Mouse (Mus musculus): ENCODE results near the gene Mast4. TPM values are rescaled to one million over a fixed set of nuclear protein-coding genes. Genes with fewer than 3 reads are reported as not detected.

The Mast4 gene
- polyA plus RNA-seq, 1 experiment = 10.8 TPM

DNA sequence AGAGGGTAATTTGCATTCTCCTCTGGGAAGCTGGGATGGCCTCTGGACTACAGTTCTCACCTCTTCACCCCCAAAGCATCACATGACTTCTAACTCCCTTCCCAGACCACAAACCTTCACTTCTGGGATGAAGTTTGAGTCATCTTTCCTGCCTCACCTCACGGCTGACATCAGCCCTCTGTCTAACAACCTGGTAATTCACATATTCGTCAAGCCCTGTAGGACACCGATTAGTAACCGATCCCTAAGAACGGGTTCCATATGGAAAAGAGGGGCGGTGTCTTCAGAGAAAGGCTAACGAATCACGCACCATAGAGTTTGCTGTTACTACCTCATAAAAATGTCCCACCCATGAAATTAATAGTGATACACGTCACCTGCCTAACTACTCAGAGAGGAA is 6.5 kb downstream of the Mast4 start:
- no peaks in the 10 kb centered on the region for H3K27me3 ChIP-seq (ENCODE audit: control insufficient read depth, insufficient read depth, insufficient read length)

DNA sequence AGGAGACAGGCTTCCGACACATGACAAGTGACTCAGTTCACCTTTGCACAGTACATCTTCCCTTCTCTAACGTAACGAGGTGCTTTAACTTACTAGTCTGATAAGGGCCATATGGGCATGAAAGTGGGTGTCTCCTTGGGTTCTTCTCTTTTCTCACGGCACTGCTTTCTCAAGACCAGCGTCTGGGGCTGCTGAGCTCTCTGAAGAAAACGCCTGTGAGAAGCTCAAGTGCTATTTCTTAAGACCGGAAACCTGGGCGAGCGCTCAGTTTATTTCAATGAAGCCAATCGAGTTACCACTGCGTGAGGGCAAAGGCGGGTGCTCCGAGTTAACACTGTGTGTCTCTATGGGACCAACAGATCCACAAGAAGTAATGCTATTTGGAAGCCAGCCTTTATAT is 8.1 kb downstream of the Mast4 start:
- H3K4me3 ChIP-seq (ENCODE audit: insufficient read depth, poor library complexity, severe bottlenecking) = no peak overlapping the region
- peaks cover 6% of the 10 kb centered on the region for H3K79me2 ChIP-seq (ENCODE audit: control insufficient read depth, insufficient read depth)
- H3K27me3 ChIP-seq (ENCODE audit: control insufficient read depth, insufficient read depth, insufficient read length) = no peaks in the 10 kb centered on the region
- no peaks in the 10 kb centered on the region for H3K36me3 ChIP-seq (ENCODE audit: control insufficient read depth, insufficient read depth)
- TF ChIP-seq CEBPB (IDR thresholded peaks at IDR 0.05; ENCODE audit: low read depth) (no peak), CTCF (IDR thresholded peaks at IDR 0.05; ENCODE audit: control insufficient read depth, insufficient read depth, insufficient read length) (no peak), MYOD1 (IDR thresholded peaks at IDR 0.05; ENCODE audit: control insufficient read depth, insufficient read length, low read depth) (no peak), MYOG (IDR thresholded peaks at IDR 0.05; ENCODE audit: control insufficient read depth, extremely low read depth, insufficient read length) (no peak), MAX (IDR thresholded peaks at IDR 0.05) (no peak), USF1 (IDR thresholded peaks at IDR 0.05; ENCODE audit: low read depth) (no peak), FOSL1 (IDR thresholded peaks at IDR 0.05; ENCODE audit: insufficient read depth, low read length, poor library complexity, severe bottlenecking) (no peak)
- H3K79me3 ChIP-seq (ENCODE audit: low read depth) = peaks cover 5% of the 10 kb centered on the region
- no peak overlapping the region for H3ac ChIP-seq (ENCODE audit: control insufficient read depth, insufficient read length, low read depth)

More for the DNA sequence above, 6.5 kb downstream of the Mast4 start:
- Histone ChIP-seq H3ac (ENCODE audit: control insufficient read depth, insufficient read length, low read depth) (no peak overlapping the region), H3K79me2 (ENCODE audit: control insufficient read depth, insufficient read depth) (peaks cover 22% of the 10 kb centered on the region), H3K4me3 (ENCODE audit: insufficient read depth, poor library complexity, severe bottlenecking) (no peak overlapping the region), H3K79me3 (ENCODE audit: low read depth) (peaks cover 8% of the 10 kb centered on the region), H3K36me3 (ENCODE audit: control insufficient read depth, insufficient read depth) (no peaks in the 10 kb centered on the region)
- TF ChIP-seq CTCF (IDR thresholded peaks at IDR 0.05; ENCODE audit: control insufficient read depth, insufficient read depth, insufficient read length) (no peak), USF1 (IDR thresholded peaks at IDR 0.05; ENCODE audit: low read depth) (peak; percentile 37)

DNA sequence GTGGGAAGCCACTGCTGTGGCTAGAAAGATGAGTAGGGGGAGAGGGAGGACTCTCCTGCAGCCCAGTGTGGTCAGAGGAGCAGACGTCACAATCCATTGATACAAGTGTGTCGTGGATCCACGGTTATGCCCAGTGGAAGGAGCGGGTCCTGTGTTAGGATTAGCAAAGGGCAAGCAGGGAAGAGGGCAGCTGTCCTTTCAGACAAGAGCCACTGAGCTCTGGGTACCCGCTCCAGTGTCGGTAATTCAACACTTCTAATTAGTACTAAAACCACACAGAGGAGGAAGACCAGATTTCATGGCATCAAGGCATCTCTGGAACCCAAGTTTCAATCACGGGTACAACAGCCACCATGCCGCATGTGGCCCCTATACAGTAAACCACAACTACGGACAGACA is 14.4 kb downstream of the Mast4 start:
- H3K79me2 ChIP-seq (ENCODE audit: control insufficient read depth, insufficient read depth) = peaks cover 4% of the 10 kb centered on the region
- TF ChIP-seq MYOD1 (IDR thresholded peaks at IDR 0.05; ENCODE audit: control insufficient read depth, insufficient read length, low read depth) = no peak
- no peak for TF ChIP-seq FOSL1 (IDR thresholded peaks at IDR 0.05; ENCODE audit: insufficient read depth, low read length, poor library complexity, severe bottlenecking)
- no peak for TF ChIP-seq CTCF (IDR thresholded peaks at IDR 0.05; ENCODE audit: control insufficient read depth, insufficient read depth, insufficient read length)
- no peak for TF ChIP-seq MAX (IDR thresholded peaks at IDR 0.05)
- TF ChIP-seq USF1 (IDR thresholded peaks at IDR 0.05; ENCODE audit: low read depth) = no peak
- no peak for TF ChIP-seq CEBPB (IDR thresholded peaks at IDR 0.05; ENCODE audit: low read depth)
- no peak for TF ChIP-seq MYOG (IDR thresholded peaks at IDR 0.05; ENCODE audit: control insufficient read depth, extremely low read depth, insufficient read length)
- no peaks in the 10 kb centered on the region for H3K79me3 ChIP-seq (ENCODE audit: low read depth)
- H3ac ChIP-seq (ENCODE audit: control insufficient read depth, insufficient read length, low read depth) = no peak overlapping the region
- no peaks in the 10 kb centered on the region for H3K36me3 ChIP-seq (ENCODE audit: control insufficient read depth, insufficient read depth)
- no peak overlapping the region for H3K4me3 ChIP-seq (ENCODE audit: insufficient read depth, poor library complexity, severe bottlenecking)
- H3K27me3 ChIP-seq (ENCODE audit: control insufficient read depth, insufficient read depth, insufficient read length) = no peaks in the 10 kb centered on the region

DNA sequence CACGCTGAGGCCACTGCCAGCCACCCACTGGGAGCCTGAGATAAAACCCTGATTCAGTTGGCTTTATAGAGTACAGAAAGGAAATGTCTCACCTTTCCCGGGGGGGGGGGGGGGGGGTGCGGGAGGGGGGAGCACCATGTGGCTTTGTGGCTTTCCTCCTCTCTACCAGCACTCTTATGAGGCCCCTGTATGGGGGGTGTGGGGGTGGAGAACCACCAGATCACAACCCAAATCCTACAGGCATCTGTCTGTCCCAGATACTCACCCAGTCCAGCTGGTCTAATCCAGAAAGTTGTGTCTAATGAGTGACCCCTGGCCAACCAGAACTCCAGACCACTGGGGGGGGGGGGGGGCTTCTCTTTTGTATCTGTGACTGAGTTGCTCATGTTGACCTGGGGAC is 15.0 kb downstream of the Mast4 start:
- H3K27me3 ChIP-seq (ENCODE audit: control insufficient read depth, insufficient read depth, insufficient read length) = no peaks in the 10 kb centered on the region
- H3K4me3 ChIP-seq (ENCODE audit: insufficient read depth, poor library complexity, severe bottlenecking) = no peak overlapping the region
- H3K79me3 ChIP-seq (ENCODE audit: low read depth) = peaks cover under 1% of the 10 kb centered on the region
- H3K36me3 ChIP-seq (ENCODE audit: control insufficient read depth, insufficient read depth) = no peaks in the 10 kb centered on the region
- H3K79me2 ChIP-seq (ENCODE audit: control insufficient read depth, insufficient read depth) = peaks cover 4% of the 10 kb centered on the region
- no peak overlapping the region for H3ac ChIP-seq (ENCODE audit: control insufficient read depth, insufficient read length, low read depth)
- TF ChIP-seq CTCF (IDR thresholded peaks at IDR 0.05; ENCODE audit: control insufficient read depth, insufficient read depth, insufficient read length) = no peak
- no peak for TF ChIP-seq CEBPB (IDR thresholded peaks at IDR 0.05; ENCODE audit: low read depth)
- TF ChIP-seq FOSL1 (IDR thresholded peaks at IDR 0.05; ENCODE audit: insufficient read depth, low read length, poor library complexity, severe bottlenecking) = no peak
- TF ChIP-seq MYOD1 (IDR thresholded peaks at IDR 0.05; ENCODE audit: control insufficient read depth, insufficient read length, low read depth) = no peak
- no peak for TF ChIP-seq MAX (IDR thresholded peaks at IDR 0.05)
- no peak for TF ChIP-seq USF1 (IDR thresholded peaks at IDR 0.05; ENCODE audit: low read depth)
- TF ChIP-seq MYOG (IDR thresholded peaks at IDR 0.05; ENCODE audit: control insufficient read depth, extremely low read depth, insufficient read length) = no peak

DNA sequence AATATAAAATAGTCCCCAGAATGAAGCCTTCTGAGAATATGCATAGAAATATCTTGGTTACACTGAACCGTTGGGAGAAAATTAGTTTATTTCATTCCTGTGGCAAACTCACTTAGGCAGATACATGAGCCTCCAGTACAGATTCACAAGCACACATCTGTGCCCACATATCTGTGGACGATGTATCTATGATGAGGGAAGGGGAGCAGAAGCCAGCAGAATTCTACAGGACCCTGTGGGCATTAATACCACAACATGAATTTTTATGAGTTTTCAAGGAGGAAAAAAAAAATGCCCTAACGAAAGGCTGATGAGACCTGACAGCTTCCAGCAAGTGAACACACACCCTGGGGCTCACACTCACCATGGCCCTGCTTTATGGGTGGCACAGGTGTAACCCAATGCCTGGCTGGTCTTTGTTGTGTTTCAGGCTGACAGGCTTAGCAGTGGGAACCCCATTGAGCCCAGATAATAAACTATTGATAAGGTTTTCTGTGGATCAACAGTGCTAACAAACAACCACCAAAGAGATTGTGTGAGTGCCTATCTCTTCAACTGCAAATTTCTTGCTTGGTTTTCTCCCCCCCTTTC is 17.4 kb downstream of the Mast4 start:
- TF ChIP-seq MYOG (IDR thresholded peaks at IDR 0.05; ENCODE audit: control insufficient read depth, extremely low read depth, insufficient read length) = no peak
- no peak for TF ChIP-seq FOSL1 (IDR thresholded peaks at IDR 0.05; ENCODE audit: insufficient read depth, low read length, poor library complexity, severe bottlenecking)
- TF ChIP-seq CEBPB (IDR thresholded peaks at IDR 0.05; ENCODE audit: low read depth) = no peak
- no peak for TF ChIP-seq CTCF (IDR thresholded peaks at IDR 0.05; ENCODE audit: control insufficient read depth, insufficient read depth, insufficient read length)
- TF ChIP-seq MYOD1 (IDR thresholded peaks at IDR 0.05; ENCODE audit: control insufficient read depth, insufficient read length, low read depth) = no peak
- no peak for TF ChIP-seq USF1 (IDR thresholded peaks at IDR 0.05; ENCODE audit: low read depth)
- no peak for TF ChIP-seq MAX (IDR thresholded peaks at IDR 0.05)
- Histone ChIP-seq H3K79me2 (ENCODE audit: control insufficient read depth, insufficient read depth) (peaks cover 4% of the 10 kb centered on the region), H3K4me3 (ENCODE audit: insufficient read depth, poor library complexity, severe bottlenecking) (no peak overlapping the region), H3K36me3 (ENCODE audit: control insufficient read depth, insufficient read depth) (no peaks in the 10 kb centered on the region), H3K79me3 (ENCODE audit: low read depth) (peaks cover 2% of the 10 kb centered on the region), H3K27me3 (ENCODE audit: control insufficient read depth, insufficient read depth, insufficient read length) (no peaks in the 10 kb centered on the region), H3ac (ENCODE audit: control insufficient read depth, insufficient read length, low read depth) (no peak overlapping the region)

Data from C2C12 (cell line).